Mouse (Mus musculus): ENCODE data around the gene Nrbp1. TPM values are rescaled to one million over a fixed set of nuclear protein-coding genes. Genes with fewer than 3 reads are reported as not detected.
"Not testable (repeated sequence)": the region's sequence is repeated elsewhere in the genome, so short reads cannot be mapped to it uniquely, and the experiment has no call there.

Gene Nrbp1
- polyA plus RNA-seq, 1 experiment from 2014 or later = 166 TPM

- Histone ChIP-seq H3K4me3 (replicated peaks) (no peak overlapping the region), H3K27ac (replicated peaks) (no peak overlapping the region), H3K9ac (replicated peaks) (no peak overlapping the region), H3K27me3 (replicated peaks) (no peaks in the 10 kb centered on the region), H3K4me1 (peaks cover 40% of the 10 kb centered on the region), H3K36me3 (peaks cover 68% of the 10 kb centered on the region), H3K4me2 (no peak overlapping the region), H3K9me3 (replicated peaks) (peaks cover 4% of the 10 kb centered on the region)
- no peak for ATAC-seq (ENCODE audit: low FRiP score)
- WGBS = 81% methylated on average over 5 of the region's 5 CpGs
Observed at GRCm38 (mm10) chr5:31198616-31199320, 41.9 kb upstream of the Nrbp1 start.

GRCm38 (mm10) chr5:31199321-31199892 is 41.3 kb upstream of the Nrbp1 start:
- 96% methylated on average over 19 of the region's 19 CpGs for whole genome bisulfite sequencing
- Histone ChIP-seq H3K4me3 (replicated peaks) (no peak overlapping the region), H3K4me2 (no peak overlapping the region), H3K27ac (replicated peaks) (no peak overlapping the region), H3K27me3 (replicated peaks) (no peaks in the 10 kb centered on the region), H3K36me3 (peaks cover 74% of the 10 kb centered on the region), H3K9me3 (replicated peaks) (peaks cover 4% of the 10 kb centered on the region), H3K4me1 (peaks cover 34% of the 10 kb centered on the region), H3K9ac (replicated peaks) (no peak overlapping the region)
- ATAC-seq (ENCODE audit: low FRiP score) = no peak

GRCm38 (mm10) chr5:31199893-31200292 is 40.8 kb upstream of the Nrbp1 start:
- Histone ChIP-seq H3K27ac (replicated peaks) (no peak overlapping the region), H3K4me2 (no peak overlapping the region), H3K27me3 (replicated peaks) (no peaks in the 10 kb centered on the region), H3K4me1 (peaks cover 29% of the 10 kb centered on the region), H3K9ac (replicated peaks) (no peak overlapping the region), H3K4me3 (replicated peaks) (no peak overlapping the region), H3K9me3 (replicated peaks) (peaks cover 4% of the 10 kb centered on the region), H3K36me3 (peaks cover 79% of the 10 kb centered on the region)
- no peak for ATAC-seq (ENCODE audit: low FRiP score)
- 75% methylated on average over 9 of the region's 9 CpGs for WGBS

GRCm38 (mm10) chr5:31200327-31200768 is 40.3 kb upstream of the Nrbp1 start:
- peaks cover 29% of the 10 kb centered on the region for H3K4me1 ChIP-seq
- H3K9me3 ChIP-seq (replicated peaks) = peaks cover 4% of the 10 kb centered on the region
- peaks cover 80% of the 10 kb centered on the region for H3K36me3 ChIP-seq
- H3K27ac ChIP-seq (replicated peaks) = no peak overlapping the region
- 93% methylated on average over 27 of the region's 27 CpGs for WGBS
- H3K9ac ChIP-seq (replicated peaks) = 0 out of 2 replicates have a peak overlapping the region, but pooled peaks have one; percentile 3
- H3K4me2 ChIP-seq = peak overlapping the region; percentile 88
- H3K27me3 ChIP-seq (replicated peaks) = no peaks in the 10 kb centered on the region
- peak overlapping the region; percentile 95 for H3K4me3 ChIP-seq (replicated peaks)
- ATAC-seq (ENCODE audit: low FRiP score) = no peak

GRCm38 (mm10) chr5:31201042-31201741 is 39.5 kb upstream of the Nrbp1 start:
- Histone ChIP-seq H3K27me3 (replicated peaks) (no peaks in the 10 kb centered on the region), H3K4me2 (peak overlapping the region; percentile 88), H3K4me1 (peaks cover 29% of the 10 kb centered on the region), H3K9me3 (replicated peaks) (peaks cover 4% of the 10 kb centered on the region), H3K27ac (replicated peaks) (peak overlapping the region; percentile 88), H3K4me3 (replicated peaks) (peak overlapping the region; percentile 95), H3K36me3 (peaks cover 78% of the 10 kb centered on the region), H3K9ac (replicated peaks) (peak overlapping the region; percentile 97)
- no peak for ATAC-seq (ENCODE audit: low FRiP score)
- WGBS = 21% methylated on average over 13 of the region's 13 CpGs

- WGBS = under 1% methylated on average over 53 of the region's 53 CpGs
- peak; percentile 96 for ATAC-seq (ENCODE audit: low FRiP score)
Observed at GRCm38 (mm10) chr5:31201742-31202590, 38.7 kb upstream of the Nrbp1 start, which contains the start of gene Zfp513. TSS of gene Zfp513 (minus strand) at chr5:31202303.

GRCm38 (mm10) chr5:31202933-31203332 is 37.7 kb upstream of the Nrbp1 start:
- Histone ChIP-seq H3K4me2 (peak overlapping the region; percentile 71), H3K4me1 (peaks cover 29% of the 10 kb centered on the region), H3K4me3 (replicated peaks) (peak overlapping the region; percentile 95), H3K9ac (replicated peaks) (0 out of 2 replicates have a peak overlapping the region, but pooled peaks have one; percentile 51), H3K27ac (replicated peaks) (peak overlapping the region; percentile 84), H3K9me3 (replicated peaks) (peaks cover 4% of the 10 kb centered on the region), H3K27me3 (replicated peaks) (no peaks in the 10 kb centered on the region), H3K36me3 (peaks cover 75% of the 10 kb centered on the region)
- no peak for ATAC-seq (ENCODE audit: low FRiP score)
- 89% methylated on average over 7 of the region's 7 CpGs for WGBS

More at GRCm38 (mm10) chr5:31201742-31202590, 38.7 kb upstream of the Nrbp1 start, which contains the start of gene Zfp513:
- Histone ChIP-seq H3K9me3 (replicated peaks) (peaks cover 4% of the 10 kb centered on the region), H3K9ac (replicated peaks) (peak within 1 kb of the TSS; percentile 97), H3K4me2 (peak within 1 kb of the TSS; percentile 88), H3K27ac (replicated peaks) (peak within 1 kb of the TSS; percentile 88), H3K27me3 (replicated peaks) (no peaks in the 10 kb centered on the region), H3K36me3 (peaks cover 76% of the 10 kb centered on the region), H3K4me3 (replicated peaks) (peak within 1 kb of the TSS; percentile 95), H3K4me1 (peaks cover 29% of the 10 kb centered on the region)

- Histone ChIP-seq H3K36me3 (peaks cover 65% of the 10 kb centered on the region), H3K4me1 (peaks cover 29% of the 10 kb centered on the region), H3K4me2 (no peak overlapping the region), H3K27ac (replicated peaks) (no peak overlapping the region), H3K4me3 (replicated peaks) (no peak overlapping the region), H3K27me3 (replicated peaks) (no peaks in the 10 kb centered on the region), H3K9ac (replicated peaks) (no peak overlapping the region), H3K9me3 (replicated peaks) (peaks cover 4% of the 10 kb centered on the region)
- ATAC-seq (ENCODE audit: low FRiP score) = no peak
- WGBS = 93% methylated on average over 2 of the region's 2 CpGs
Observed at GRCm38 (mm10) chr5:31203866-31204265, 36.8 kb upstream of the Nrbp1 start.

GRCm38 (mm10) chr5:31204421-31204820 is 36.2 kb upstream of the Nrbp1 start:
- Histone ChIP-seq H3K9me3 (replicated peaks) (peaks cover 4% of the 10 kb centered on the region), H3K4me1 (peaks cover 29% of the 10 kb centered on the region), H3K4me2 (no peak overlapping the region), H3K9ac (replicated peaks) (no peak overlapping the region), H3K4me3 (replicated peaks) (no peak overlapping the region), H3K27me3 (replicated peaks) (no peaks in the 10 kb centered on the region), H3K36me3 (peaks cover 60% of the 10 kb centered on the region), H3K27ac (replicated peaks) (no peak overlapping the region)
- 93% methylated on average over 6 of the region's 6 CpGs for WGBS
- no peak for ATAC-seq (ENCODE audit: low FRiP score)

GRCm38 (mm10) chr5:31216554-31216953 is 24.1 kb upstream of the Nrbp1 start:
- H3K36me3 ChIP-seq; H3K27ac ChIP-seq (replicated peaks); H3K9me3 ChIP-seq (replicated peaks); H3K4me2 ChIP-seq; H3K4me3 ChIP-seq (replicated peaks); H3K9ac ChIP-seq (replicated peaks); H3K27me3 ChIP-seq (replicated peaks); ATAC-seq (ENCODE audit: low FRiP score): not testable (repeated sequence)
- peaks cover 21% of the 10 kb centered on the region for H3K4me1 ChIP-seq
- WGBS = 91% methylated on average over 6 of the region's 6 CpGs

GRCm38 (mm10) chr5:31218294-31218693 is 22.4 kb upstream of the Nrbp1 start:
- Histone ChIP-seq H3K4me1 (peaks cover 28% of the 10 kb centered on the region), H3K4me2 (peak overlapping the region; percentile 80), H3K4me3 (replicated peaks) (no peak overlapping the region), H3K9ac (replicated peaks) (no peak overlapping the region), H3K27ac (replicated peaks) (no peak overlapping the region), H3K27me3 (replicated peaks) (no peaks in the 10 kb centered on the region), H3K36me3 (no peaks in the 10 kb centered on the region), H3K9me3 (replicated peaks) (no peaks in the 10 kb centered on the region)
- 61% methylated on average over 7 of the region's 7 CpGs for WGBS
- no peak for ATAC-seq (ENCODE audit: low FRiP score)
